Mouse (Mus musculus) MEL (cell line): ENCODE results near the gene Kcnmb4.

Experiments
- E2F4 ChIP-seq: IDR thresholded peaks from 2 replicates; pipeline ENCODE4 v1.6.1; 2011; ENCODE audit warnings: low read depth, low read length, improper control_type of control experiment, borderline replicate concordance
- ZNF384 ChIP-seq: IDR thresholded peaks from 2 replicates; pipeline ENCODE4 v1.6.1; 2012; ENCODE audit warnings: low read depth, mild to moderate bottlenecking, inconsistent platforms, low read length, improper control_type of control experiment

DNA sequence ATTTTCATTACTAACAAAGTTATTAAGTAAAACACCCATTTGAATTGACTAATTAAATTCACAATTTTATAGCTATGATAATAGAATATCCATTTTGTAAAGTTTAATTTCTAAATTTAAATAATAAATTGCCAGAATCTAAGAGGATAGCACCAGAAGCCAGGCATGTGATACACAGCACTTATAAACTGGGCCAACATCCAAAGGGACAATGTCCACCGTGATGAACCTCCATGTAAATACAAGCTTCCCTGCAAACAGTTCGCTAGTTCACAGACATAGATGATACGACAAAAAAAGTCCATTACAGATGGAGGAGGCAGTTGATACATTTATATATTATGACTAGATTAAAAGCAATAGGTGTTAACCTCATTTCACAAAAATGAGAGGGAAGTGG, 19.1 kb upstream of the Kcnmb4 start:
- TF ChIP-seq ZNF384 (no peak), E2F4 (no peak)
